Mouse (Mus musculus) adrenal gland, postnatal 36 days (tissue): ENCODE data around the gene Gm4985. TPM values are rescaled to one million over a fixed set of nuclear protein-coding genes. Genes with fewer than 3 reads are reported as not detected.
"Not testable (repeated sequence)": the region's sequence is repeated elsewhere in the genome, so short reads cannot be mapped to it uniquely, and the experiment has no call there.

Source experiments
- DNase-seq, 2 experiments: peaks; one replicate each; pipeline ENCODE4 v3.0.0; 2021; ENCODE audit warnings: mixed read lengths in 1 of 2
- long read RNA-seq, 2 experiments: library from polyadenylated mRNA; stranded (forward); transcript quantifications; one replicate each; pipeline ENCODE4 v2.0.0; 2021; ENCODE audit warnings: borderline sequencing depth in 2 of 2
- microRNA-seq: library from miRNA; unstranded; fragments of <30 nt; microRNA quantifications from one replicate; pipeline ENCODE4 v1.2.0, GENCODE M21; 2021
- total RNA-seq, 2 experiments: library from RNA; stranded (reverse); gene quantifications; 2 replicates each; pipeline ENCODE4 v1.2.3; 2021

Gm4985 gene
- total RNA-seq, result not detected
- long read RNA-seq, experiment 1, result 0 reads
- long read RNA-seq, experiment 2, result 0 reads

DNA sequence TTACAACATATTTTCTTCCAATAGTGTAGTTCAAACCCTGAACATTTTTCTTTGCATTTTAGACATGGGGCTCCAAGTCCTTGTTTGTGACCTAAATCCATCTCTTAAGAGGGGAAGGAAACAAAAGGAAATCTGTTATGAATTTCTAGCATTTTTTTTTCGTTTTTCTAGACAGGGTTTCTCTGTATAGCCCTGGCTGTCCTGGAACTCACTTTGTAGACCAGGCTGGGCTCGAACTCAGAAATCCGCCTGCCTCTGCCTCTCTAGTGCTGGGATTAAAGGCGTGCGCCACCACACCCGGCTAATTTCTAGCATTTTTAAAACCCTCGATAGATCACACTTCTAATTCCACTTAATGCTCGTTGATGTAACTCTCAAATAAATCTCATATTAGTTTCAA is at the start of gene Gm4985:
TSS of gene Gm4985 (minus strand) at position 101 of the 400 bp plus-strand sequence.
- DNase-seq, result not testable (repeated sequence)

DNA sequence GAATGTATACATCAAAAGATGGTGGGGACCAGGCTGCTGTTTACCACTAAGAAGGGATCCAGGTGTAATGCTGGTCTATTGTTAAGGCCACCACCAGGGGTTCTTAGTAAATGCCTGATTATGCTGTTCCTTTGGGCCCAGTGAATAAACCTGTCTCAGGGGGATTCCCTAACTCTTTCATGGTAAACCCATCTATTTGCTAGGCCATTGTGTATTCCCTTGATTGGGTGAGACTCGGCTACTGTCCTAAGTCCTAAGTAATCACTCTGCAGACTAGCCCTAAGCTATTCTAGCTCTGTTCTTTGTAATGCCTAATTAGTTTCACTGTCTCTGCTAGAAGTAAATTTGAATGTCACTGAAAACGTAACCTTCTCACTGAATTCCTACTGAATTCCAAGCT is 4.6 kb downstream of the Gm4985 start:
- no peak for DNase-seq

Small RNA genes within 50 kb of the gene (microRNA-seq; reads per million reads assigned to microRNA genes)
- not detected for gene Gm25299

Other genes starting within 250 kb of the Gm4985 start
- not detected for gene Gm4907, start 76.4 kb downstream of the Gm4985 start, total RNA-seq